Mouse (Mus musculus) small intestine, adult 2 months (tissue): ENCODE data around the gene Daxx. TPM values are rescaled to one million over a fixed set of nuclear protein-coding genes. Genes with fewer than 3 reads are reported as not detected.
"Not testable (repeated sequence)": the region's sequence is repeated elsewhere in the genome, so short reads cannot be mapped to it uniquely, and the experiment has no call there.

Source experiments
- H3K27ac ChIP-seq: fragments of 200-500 bp; 2 replicates; pipeline ENCODE4 v1.5.1; 2012; ENCODE audit warnings: low read depth, low read length, control low read depth, inconsistent platforms; ENCODE audit not compliant: insufficient read depth
- H3K27me3 ChIP-seq: fragments of 200-500 bp; 2 replicates; pipeline ENCODE4 v1.6.1; 2012; ENCODE audit warnings: mild to moderate bottlenecking, moderate library complexity, low read length, inconsistent platforms; ENCODE audit not compliant: control insufficient read depth, insufficient read depth
- H3K36me3 ChIP-seq: fragments of 200-500 bp; 2 replicates; pipeline ENCODE4 v1.6.1; 2012; ENCODE audit warnings: mild to moderate bottlenecking, low read length, control low read depth, inconsistent platforms; ENCODE audit not compliant: control insufficient read depth, insufficient read depth
- H3K4me1 ChIP-seq: fragments of 200-500 bp; 2 replicates; pipeline ENCODE4 v1.6.1; 2012; ENCODE audit warnings: low read length, inconsistent platforms, mixed read lengths; ENCODE audit not compliant: control insufficient read depth, insufficient read depth, insufficient read length
- H3K4me3 ChIP-seq: fragments of 200-500 bp; 2 replicates; pipeline ENCODE4 v1.5.1; 2012; ENCODE audit warnings: low read depth, mild to moderate bottlenecking, control low read depth, inconsistent platforms, low read length, moderate library complexity
- CTCF ChIP-seq: fragments of 200-500 bp; IDR thresholded peaks from 2 replicates; pipeline ENCODE4 v1.5.1; 2012; ENCODE audit warnings: low read depth, mild to moderate bottlenecking, control low read depth, inconsistent platforms, low read length, moderate library complexity, mixed read lengths; ENCODE audit not compliant: insufficient replicate concordance, insufficient read length; ENCODE audit errors: extremely low read depth
- POLR2A ChIP-seq: fragments of 200-500 bp; IDR thresholded peaks from 2 replicates; pipeline ENCODE4 v1.6.1; 2012; ENCODE audit warnings: low read depth, mild to moderate bottlenecking, control low read depth, inconsistent platforms, low read length, moderate library complexity
- WGBS: fragments of 180-500 bp; shearing (Covaris S2); methylation state at CpG from one replicate; pipeline ENCODE4 v1.1.7; 2018; 5-methylcytosine and 5-hydroxymethylcytosine counted together
- polyA plus RNA-seq: library from polyadenylated mRNA; depleted of rRNA; stranded (reverse); fragments of >200 nt; gene quantifications from 2 replicates; pipeline ENCODE4 v1.2.3, GENCODE M21; 2012

Daxx gene
- polyA plus RNA-seq, 1 experiment: 48.6 TPM

GRCm38 (mm10) chr17:33890533-33891059, 18.6 kb upstream of the Daxx start, which contains the start of gene Kifc1:
TSS of gene Kifc1 (minus strand) at chr17:33890661.
- no peaks in the 10 kb centered on the region for H3K36me3 ChIP-seq
- peak within 1 kb of the TSS; percentile 67 for H3K4me3 ChIP-seq
- TF ChIP-seq POLR2A (0 out of 2 replicates have a peak, but pooled peaks have one; percentile 9), CTCF (peak; percentile 99)
- H3K4me1 ChIP-seq: no peaks in the 10 kb centered on the region; the same call in 1 of the 2 replicates
- H3K27me3 ChIP-seq: no peaks in the 10 kb centered on the region
- no peak within 1 kb of the TSS for H3K27ac ChIP-seq
- WGBS: under 1% methylated on average over 49 of the region's 49 CpGs

DNA sequence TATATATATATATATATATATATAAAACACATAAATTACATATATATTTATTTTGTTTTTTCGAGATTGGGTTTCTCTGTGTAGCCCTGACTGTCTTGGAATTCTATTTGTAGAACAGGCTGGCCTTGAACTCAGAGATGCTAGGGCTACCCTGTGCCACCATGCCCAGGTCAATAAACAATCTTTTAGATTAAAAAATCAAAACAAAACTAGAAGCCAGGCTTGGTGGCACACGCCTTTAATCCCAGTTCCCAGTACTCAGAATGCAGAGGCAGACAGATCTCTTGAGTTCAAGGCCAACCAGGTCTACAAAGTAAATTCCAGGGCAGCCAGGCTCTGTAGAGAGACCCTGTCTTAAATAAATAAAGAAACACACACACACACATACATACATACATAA, 17.9 kb upstream of the Daxx start:
- no peaks in the 10 kb centered on the region for H3K36me3 ChIP-seq
- 55% methylated on average over 2 of the region's 2 CpGs for WGBS
- H3K4me1 ChIP-seq: no peaks in the 10 kb centered on the region; the same call in 1 of the 2 replicates
- TF ChIP-seq POLR2A: no peak
- TF ChIP-seq CTCF: no peak
- H3K4me3 ChIP-seq: no peak overlapping the region
- H3K27ac ChIP-seq: no peak overlapping the region
- H3K27me3 ChIP-seq: no peaks in the 10 kb centered on the region

DNA sequence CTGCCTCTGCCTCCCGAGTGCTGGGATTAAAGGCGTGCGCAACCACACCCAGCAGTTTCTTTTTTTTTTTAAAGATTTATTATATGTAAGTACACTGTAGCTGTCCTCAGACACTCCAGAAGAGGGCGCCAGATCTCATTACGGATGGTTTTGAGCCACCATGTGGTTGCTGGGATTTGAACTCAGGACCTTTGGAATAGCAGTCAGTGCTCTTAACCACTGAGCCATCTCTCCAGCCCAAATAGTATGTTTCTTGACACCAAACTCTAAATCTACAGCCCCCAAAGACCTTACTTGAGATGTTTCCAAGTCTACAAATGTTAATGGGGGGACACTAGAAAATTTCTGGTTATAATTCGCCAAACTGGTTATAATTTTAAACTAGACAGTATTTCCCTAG, 17.3 kb upstream of the Daxx start:
- WGBS: 55% methylated on average over 6 of the region's 6 CpGs
- not testable (repeated sequence) for H3K27me3 ChIP-seq, H3K27ac ChIP-seq, H3K4me1 ChIP-seq, H3K36me3 ChIP-seq, H3K4me3 ChIP-seq
- peak; percentile 7; the same call in 1 of the 2 replicates for TF ChIP-seq CTCF

DNA sequence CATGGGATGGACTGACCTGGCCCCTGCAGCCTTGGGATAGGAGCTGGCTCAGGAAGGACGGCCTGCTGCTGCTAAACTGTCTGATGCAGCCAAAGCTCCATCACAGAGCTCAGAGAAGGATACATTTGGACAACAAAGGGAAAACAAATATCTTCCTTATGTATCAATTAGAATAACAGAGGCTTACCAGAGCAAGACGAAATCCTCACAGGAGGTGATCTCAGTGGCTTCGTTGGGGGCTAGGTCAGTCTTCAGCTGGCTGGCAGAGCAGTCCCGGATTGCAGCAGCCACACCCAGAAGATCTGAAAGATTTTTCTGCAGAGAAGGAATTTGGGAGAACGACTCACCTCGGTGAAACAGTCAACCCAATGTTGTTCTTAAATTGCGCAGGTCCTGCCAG, 16.8 kb upstream of the Daxx start:
- no peak for TF ChIP-seq POLR2A
- no peak for TF ChIP-seq CTCF
- no peaks in the 10 kb centered on the region; the same call in 1 of the 2 replicates for H3K4me1 ChIP-seq
- H3K27ac ChIP-seq: no peak overlapping the region
- WGBS: 34% methylated on average over 7 of the region's 7 CpGs
- no peaks in the 10 kb centered on the region for H3K36me3 ChIP-seq
- no peaks in the 10 kb centered on the region for H3K27me3 ChIP-seq
- no peak overlapping the region for H3K4me3 ChIP-seq

GRCm38 (mm10) chr17:33893011-33893410, 16.2 kb upstream of the Daxx start:
- not testable (repeated sequence) for H3K27ac ChIP-seq, H3K27me3 ChIP-seq, H3K36me3 ChIP-seq, H3K4me3 ChIP-seq, H3K4me1 ChIP-seq
- 64% methylated on average over 4 of the region's 4 CpGs for WGBS

- TF ChIP-seq POLR2A (no peak), CTCF (peak; percentile 58; the same call in 1 of the 2 replicates)
- Histone ChIP-seq H3K27ac (no peak overlapping the region), H3K36me3 (no peaks in the 10 kb centered on the region), H3K27me3 (no peaks in the 10 kb centered on the region), H3K4me1 (no peaks in the 10 kb centered on the region), H3K4me3 (no peak overlapping the region)
- WGBS: 14% methylated on average over 6 of the region's 6 CpGs
Measured at GRCm38 (mm10) chr17:33897114-33897794, 12.0 kb upstream of the Daxx start.

GRCm38 (mm10) chr17:33898193-33898592, 11.0 kb upstream of the Daxx start:
- not testable (repeated sequence) for H3K27me3 ChIP-seq, H3K4me3 ChIP-seq, H3K27ac ChIP-seq, H3K36me3 ChIP-seq, H3K4me1 ChIP-seq
- 68% methylated on average over 4 of the region's 4 CpGs for WGBS
